Mouse (Mus musculus) ES-E14 (cell line): Measurements from ENCODE around the gene 9930021J03Rik. TPM values are rescaled to one million over a fixed set of nuclear protein-coding genes. Genes with fewer than 3 reads are reported as not detected.
A peak's percentile ranks its signal among the peaks of the same experiment; 100 is the strongest.

Experiments
- DNase-seq: peaks from one replicate; pipeline ENCODE4 v3.0.0-alpha.2; 2013; ENCODE audit warnings: low read depth, low spot score
- H3K27ac ChIP-seq: 2 replicates; pipeline ENCODE4 v1.5.1; 2012; ENCODE audit warnings: low read depth, mild to moderate bottlenecking, low read length, moderate library complexity, mixed read lengths; ENCODE audit not compliant: poor library complexity, insufficient read depth, severe bottlenecking
- H3K36me3 ChIP-seq: 2 replicates; pipeline ENCODE4 v1.6.1; 2012; ENCODE audit warnings: mild to moderate bottlenecking, low read length, moderate library complexity, mixed read lengths; ENCODE audit not compliant: control insufficient read depth, poor library complexity, insufficient read depth, severe bottlenecking
- H3K4me1 ChIP-seq, 2 experiments: fragments of 150-350 bp in 1 of 2; sonication (generic) in 1 of 2; 2 replicates each; pipeline ENCODE4 v1.6.1; 2012; ENCODE audit warnings: low read length in 2 of 2, mild to moderate bottlenecking in 1 of 2, mixed read lengths in 1 of 2; ENCODE audit not compliant: control insufficient read depth in 2 of 2, insufficient read depth in 2 of 2, poor library complexity in 1 of 2
- H3K4me3 ChIP-seq, 2 experiments: fragments of 150-350 bp in 1 of 2; sonication (generic) in 1 of 2; 2 replicates each; pipeline ENCODE4 v1.5.1; 2012; ENCODE audit warnings: low read length in 2 of 2, low read depth in 1 of 2, mild to moderate bottlenecking in 1 of 2, mixed read lengths in 1 of 2; ENCODE audit not compliant: insufficient read depth in 1 of 2, poor library complexity in 1 of 2, severe bottlenecking in 1 of 2
- H3K9ac ChIP-seq: 2 replicates; pipeline ENCODE4 v1.6.1; 2012; ENCODE audit warnings: low read depth, mild to moderate bottlenecking, low read length, mixed read lengths; ENCODE audit not compliant: poor library complexity, insufficient read depth, severe bottlenecking
- H3K9me3 ChIP-seq: fragments of 150-350 bp; sonication (generic); 2 replicates; pipeline ENCODE4 v1.6.1; 2012; ENCODE audit warnings: low read depth, mild to moderate bottlenecking, low read length; ENCODE audit not compliant: control insufficient read depth, insufficient read depth
- CHD2 ChIP-seq: IDR thresholded peaks from 2 replicates; pipeline ENCODE4 v1.6.1; 2014; ENCODE audit warnings: mild to moderate bottlenecking, low read depth, low read length, inconsistent platforms
- HCFC1 ChIP-seq: IDR thresholded peaks from 2 replicates; pipeline ENCODE4 v1.6.1; 2012; ENCODE audit warnings: low read length, inconsistent platforms, borderline replicate concordance; ENCODE audit not compliant: insufficient read depth
- MAFK ChIP-seq: IDR thresholded peaks from 2 replicates; pipeline ENCODE4 v1.6.1; 2014; ENCODE audit warnings: mild to moderate bottlenecking, low read depth, low read length, inconsistent platforms; ENCODE audit not compliant: insufficient read depth
- ZC3H11A ChIP-seq: IDR thresholded peaks from 2 replicates; pipeline ENCODE4 v1.6.1; 2012; ENCODE audit warnings: low read depth, mild to moderate bottlenecking, inconsistent platforms, low read length, borderline replicate concordance
- ZNF384 ChIP-seq: IDR thresholded peaks from 2 replicates; pipeline ENCODE4 v1.6.1; 2012; ENCODE audit warnings: low read depth, low read length, inconsistent platforms
- in situ Hi-C, 2 experiments: fragments of 600-800 bp; cut with MboI; formaldehyde crosslinking; loops; one replicate each; pipeline ENCODE4 v1.15.1; 2025; ENCODE audit warnings: low sequenced_read_pairs in 2 of 2, inconsistent platforms in 1 of 2; ENCODE audit not compliant: unreplicated experiment in 2 of 2
- total RNA-seq: library from RNA; depleted of rRNA; stranded (reverse); fragments of 300-350 nt; gene quantifications from 2 replicates; pipeline ENCODE4 v1.2.3, GENCODE M21; 2012

9930021J03Rik gene
- total RNA-seq, 1 experiment = 15.3 TPM

GRCm38 (mm10) chr19:29674946-29675345 lies 130.8 kb downstream of the 9930021J03Rik start:
- TF ChIP-seq CHD2 (no peak), ZC3H11A (no peak), ZNF384 (no peak), HCFC1 (no peak), MAFK (no peak)
- Histone ChIP-seq H3K27ac (no peak overlapping the region), H3K4me1 (peaks cover 0 to 11% of the 10 kb centered on the region in 2 experiments; a peak in 2 of 4 replicates), H3K36me3 (no peaks in the 10 kb centered on the region), H3K9ac (no peak overlapping the region), H3K9me3 (no peaks in the 10 kb centered on the region), H3K4me3 (no peak overlapping the region)
- DNase-seq = no peak
- in situ Hi-C loops = no loop called here

GRCm38 (mm10) chr19:29672660-29673059 lies 133.1 kb downstream of the 9930021J03Rik start:
- no peak for DNase-seq
- H3K4me3 ChIP-seq = peak overlapping the region; percentile 70 to 72
- peak overlapping the region; percentile 90 for H3K27ac ChIP-seq
- H3K9ac ChIP-seq = peak overlapping the region; percentile 85
- no peaks in the 10 kb centered on the region for H3K9me3 ChIP-seq
- no peaks in the 10 kb centered on the region for H3K36me3 ChIP-seq
- H3K4me1 ChIP-seq = peaks cover 0 to 15% of the 10 kb centered on the region in 2 experiments; a peak in 2 of 4 replicates
- no peak for TF ChIP-seq ZNF384
- TF ChIP-seq ZC3H11A = no peak
- no peak for TF ChIP-seq MAFK
- TF ChIP-seq CHD2 = no peak
- no peak for TF ChIP-seq HCFC1
- in situ Hi-C loops = no loop called here

DNA sequence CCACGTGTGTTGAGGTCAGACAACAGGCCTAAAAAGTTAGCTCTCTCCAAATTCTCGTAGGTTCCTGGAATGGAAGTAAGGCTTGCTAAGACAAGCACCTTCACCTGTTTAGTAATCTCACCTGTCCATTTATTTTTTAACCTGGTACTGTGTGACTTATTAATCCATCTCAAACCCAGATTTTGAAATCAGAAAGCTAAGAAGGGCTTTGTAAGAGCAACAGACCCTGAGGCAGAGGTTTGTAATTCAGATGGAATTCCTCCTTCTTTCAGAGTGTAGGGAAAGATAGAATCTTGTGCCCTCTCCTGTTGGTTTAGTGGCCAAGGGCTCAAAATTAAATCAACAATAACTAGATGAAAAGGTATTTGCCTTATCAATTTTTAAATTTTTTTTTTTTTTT lies 134.6 kb downstream of the 9930021J03Rik start:
- no peak overlapping the region for H3K9ac ChIP-seq
- no peak for TF ChIP-seq HCFC1
- TF ChIP-seq MAFK = no peak
- no peaks in the 10 kb centered on the region for H3K36me3 ChIP-seq
- in situ Hi-C loops = no loop called here
- H3K4me3 ChIP-seq = no peak overlapping the region
- DNase-seq = no peak
- H3K27ac ChIP-seq = no peak overlapping the region
- H3K9me3 ChIP-seq = no peaks in the 10 kb centered on the region
- H3K4me1 ChIP-seq = peaks cover 4 to 22% of the 10 kb centered on the region in 2 experiments; a peak in 3 of 4 replicates

DNA sequence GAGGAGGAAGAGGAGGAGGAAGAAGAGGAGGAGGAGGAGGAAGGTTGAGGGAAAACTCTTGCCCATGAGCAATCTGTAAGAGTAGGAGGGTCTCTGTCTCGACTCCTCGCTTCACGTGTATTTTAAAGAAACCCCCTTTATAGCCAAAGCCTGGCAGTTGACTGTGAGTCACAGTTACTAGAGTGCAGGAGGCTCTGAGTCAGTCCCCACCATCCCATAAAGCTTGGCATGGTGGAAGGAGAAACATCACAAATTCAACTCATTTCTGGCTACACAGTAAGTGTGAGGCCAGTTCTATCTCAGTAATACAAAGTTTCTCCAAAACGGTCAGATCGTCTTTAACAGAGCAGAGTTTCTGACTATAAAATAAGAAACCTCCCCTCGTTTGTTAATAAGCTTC lies 135.5 kb downstream of the 9930021J03Rik start:
- Histone ChIP-seq H3K9me3 (no peaks in the 10 kb centered on the region), H3K36me3 (no peaks in the 10 kb centered on the region), H3K27ac (no peak overlapping the region), H3K4me3 (no peak overlapping the region), H3K9ac (no peak overlapping the region), H3K4me1 (peaks cover 4 to 19% of the 10 kb centered on the region in 2 experiments; a peak in 3 of 4 replicates)
- in situ Hi-C loops = no loop called here
- DNase-seq = no peak
- no peak for TF ChIP-seq MAFK
- TF ChIP-seq ZNF384 = no peak
- TF ChIP-seq CHD2 = no peak
- TF ChIP-seq ZC3H11A = no peak
- TF ChIP-seq HCFC1 = no peak

DNA sequence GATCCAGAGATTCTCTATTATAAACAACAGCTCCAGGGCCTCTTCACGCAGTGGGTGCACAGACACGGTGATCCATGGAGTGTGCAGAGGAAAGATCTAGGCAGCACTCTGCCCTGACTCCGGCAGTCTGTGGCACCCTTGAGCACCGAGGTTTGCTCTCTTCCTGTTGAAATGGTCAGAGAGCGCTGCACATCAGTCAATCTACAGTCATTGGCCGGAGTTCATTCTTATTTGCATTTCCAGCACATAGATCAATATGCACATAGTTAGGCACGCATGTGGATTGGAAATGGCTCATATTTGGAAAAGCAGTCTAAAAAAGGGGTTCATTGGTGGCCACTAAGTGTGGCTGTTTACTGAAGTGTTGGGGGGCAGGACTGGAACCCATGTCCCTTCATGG lies 137.7 kb downstream of the 9930021J03Rik start:
- Histone ChIP-seq H3K36me3 (no peaks in the 10 kb centered on the region), H3K4me1 (peaks cover 7 to 20% of the 10 kb centered on the region in 2 experiments; a peak in 3 of 4 replicates), H3K9me3 (no peaks in the 10 kb centered on the region), H3K27ac (no peak overlapping the region), H3K4me3 (no peak overlapping the region), H3K9ac (no peak overlapping the region)
- no peak for DNase-seq
- TF ChIP-seq ZNF384 (no peak), CHD2 (no peak), HCFC1 (no peak), MAFK (no peak), ZC3H11A (no peak)
- in situ Hi-C loops = no loop called here
